Mouse (Mus musculus): ENCODE data around the gene Enpep. TPM values are rescaled to one million over a fixed set of nuclear protein-coding genes. Genes with fewer than 3 reads are reported as not detected.

Gene Enpep
- total RNA-seq, 1 experiment = 0.54 TPM

- no peaks in the 10 kb centered on the region; a peak in 1 of 4 replicates for H3K4me1 ChIP-seq (ENCODE audit: control insufficient read depth in 2 of 2, insufficient read depth in 2 of 2, low read length in 2 of 2, poor library complexity in 1 of 2)
- TF ChIP-seq MAFK (IDR thresholded peaks at IDR 0.05; ENCODE audit: insufficient read depth, low read depth, low read length) (no peak), ZC3H11A (IDR thresholded peaks at IDR 0.05; ENCODE audit: borderline replicate concordance, low read depth, low read length) (no peak), HCFC1 (IDR thresholded peaks at IDR 0.05; ENCODE audit: borderline replicate concordance, insufficient read depth, low read length) (no peak), CHD2 (IDR thresholded peaks at IDR 0.05; ENCODE audit: low read depth, low read length) (no peak), ZNF384 (IDR thresholded peaks at IDR 0.05; ENCODE audit: low read depth, low read length) (no peak)
- DNase-seq (ENCODE audit: low read depth, low spot score) = no peak
Observed at GRCm38 (mm10) chr3:129312511-129312910, 20.0 kb downstream of the Enpep start.

GRCm38 (mm10) chr3:129311951-129312350 is 20.6 kb downstream of the Enpep start:
- no peak overlapping the region for H3K27ac ChIP-seq (ENCODE audit: insufficient read depth, low read depth, low read length, poor library complexity, severe bottlenecking)
- in situ Hi-C loops (cut with MboI; ENCODE audit: low sequenced_read_pairs in 2 of 2, unreplicated experiment in 2 of 2) = no loop called here
- no peaks in the 10 kb centered on the region; a peak in 1 of 4 replicates for H3K4me1 ChIP-seq (ENCODE audit: control insufficient read depth in 2 of 2, insufficient read depth in 2 of 2, low read length in 2 of 2, poor library complexity in 1 of 2)
- H3K9ac ChIP-seq (ENCODE audit: insufficient read depth, low read depth, low read length, poor library complexity, severe bottlenecking) = no peak overlapping the region
- TF ChIP-seq HCFC1 (IDR thresholded peaks at IDR 0.05; ENCODE audit: borderline replicate concordance, insufficient read depth, low read length) (no peak), ZNF384 (IDR thresholded peaks at IDR 0.05; ENCODE audit: low read depth, low read length) (no peak), ZC3H11A (IDR thresholded peaks at IDR 0.05; ENCODE audit: borderline replicate concordance, low read depth, low read length) (no peak), CHD2 (IDR thresholded peaks at IDR 0.05; ENCODE audit: low read depth, low read length) (no peak), MAFK (IDR thresholded peaks at IDR 0.05; ENCODE audit: insufficient read depth, low read depth, low read length) (no peak)
- DNase-seq (ENCODE audit: low read depth, low spot score) = no peak
- H3K4me3 ChIP-seq (ENCODE audit: insufficient read depth in 1 of 2, low read depth in 1 of 2, low read length in 2 of 2, poor library complexity in 1 of 2, severe bottlenecking in 1 of 2) = no peak overlapping the region
- no peaks in the 10 kb centered on the region for H3K36me3 ChIP-seq (ENCODE audit: control insufficient read depth, insufficient read depth, low read length, poor library complexity, severe bottlenecking)
- H3K9me3 ChIP-seq (ENCODE audit: control insufficient read depth, insufficient read depth, low read depth, low read length) = no peaks in the 10 kb centered on the region

More at GRCm38 (mm10) chr3:129312511-129312910, 20.0 kb downstream of the Enpep start:
- H3K9ac ChIP-seq (ENCODE audit: insufficient read depth, low read depth, low read length, poor library complexity, severe bottlenecking) = no peak overlapping the region; the same call in 1 of the 2 replicates
- no peaks in the 10 kb centered on the region for H3K36me3 ChIP-seq (ENCODE audit: control insufficient read depth, insufficient read depth, low read length, poor library complexity, severe bottlenecking)
- in situ Hi-C loops (cut with MboI; ENCODE audit: low sequenced_read_pairs in 2 of 2, unreplicated experiment in 2 of 2) = no loop called here
- no peak overlapping the region for H3K4me3 ChIP-seq (ENCODE audit: insufficient read depth in 1 of 2, low read depth in 1 of 2, low read length in 2 of 2, poor library complexity in 1 of 2, severe bottlenecking in 1 of 2)
- H3K27ac ChIP-seq (ENCODE audit: insufficient read depth, low read depth, low read length, poor library complexity, severe bottlenecking) = no peak overlapping the region
- H3K9me3 ChIP-seq (ENCODE audit: control insufficient read depth, insufficient read depth, low read depth, low read length) = no peaks in the 10 kb centered on the region

GRCm38 (mm10) chr3:129309926-129310325 is 22.6 kb downstream of the Enpep start:
- H3K9ac ChIP-seq (ENCODE audit: insufficient read depth, low read depth, low read length, poor library complexity, severe bottlenecking) = no peak overlapping the region
- TF ChIP-seq HCFC1 (IDR thresholded peaks at IDR 0.05; ENCODE audit: borderline replicate concordance, insufficient read depth, low read length) (no peak), ZC3H11A (IDR thresholded peaks at IDR 0.05; ENCODE audit: borderline replicate concordance, low read depth, low read length) (no peak), MAFK (IDR thresholded peaks at IDR 0.05; ENCODE audit: insufficient read depth, low read depth, low read length) (no peak), CHD2 (IDR thresholded peaks at IDR 0.05; ENCODE audit: low read depth, low read length) (no peak), ZNF384 (IDR thresholded peaks at IDR 0.05; ENCODE audit: low read depth, low read length) (no peak)
- H3K27ac ChIP-seq (ENCODE audit: insufficient read depth, low read depth, low read length, poor library complexity, severe bottlenecking) = no peak overlapping the region
- H3K4me3 ChIP-seq (ENCODE audit: insufficient read depth in 1 of 2, low read depth in 1 of 2, low read length in 2 of 2, poor library complexity in 1 of 2, severe bottlenecking in 1 of 2) = no peak overlapping the region
- no peaks in the 10 kb centered on the region for H3K9me3 ChIP-seq (ENCODE audit: control insufficient read depth, insufficient read depth, low read depth, low read length)
- in situ Hi-C loops (cut with MboI; ENCODE audit: low sequenced_read_pairs in 2 of 2, unreplicated experiment in 2 of 2) = loop anchor here (5.0 to 10.0 kb wide), 2 partner anchors 117 to 375 kb away; no protein-coding TSS in a partner anchor
- no peak for DNase-seq (ENCODE audit: low read depth, low spot score)
- no peaks in the 10 kb centered on the region for H3K36me3 ChIP-seq (ENCODE audit: control insufficient read depth, insufficient read depth, low read length, poor library complexity, severe bottlenecking)
- no peaks in the 10 kb centered on the region; a peak in 1 of 4 replicates for H3K4me1 ChIP-seq (ENCODE audit: control insufficient read depth in 2 of 2, insufficient read depth in 2 of 2, low read length in 2 of 2, poor library complexity in 1 of 2)

- Histone ChIP-seq H3K4me3 (ENCODE audit: insufficient read depth in 1 of 2, low read depth in 1 of 2, low read length in 2 of 2, poor library complexity in 1 of 2, severe bottlenecking in 1 of 2) (no peak overlapping the region), H3K9me3 (ENCODE audit: control insufficient read depth, insufficient read depth, low read depth, low read length) (no peaks in the 10 kb centered on the region), H3K4me1 (ENCODE audit: control insufficient read depth in 2 of 2, insufficient read depth in 2 of 2, low read length in 2 of 2, poor library complexity in 1 of 2) (no peaks in the 10 kb centered on the region; a peak in 1 of 4 replicates), H3K9ac (ENCODE audit: insufficient read depth, low read depth, low read length, poor library complexity, severe bottlenecking) (no peak overlapping the region), H3K27ac (ENCODE audit: insufficient read depth, low read depth, low read length, poor library complexity, severe bottlenecking) (no peak overlapping the region), H3K36me3 (ENCODE audit: control insufficient read depth, insufficient read depth, low read length, poor library complexity, severe bottlenecking) (no peaks in the 10 kb centered on the region)
- in situ Hi-C loops (cut with MboI; ENCODE audit: low sequenced_read_pairs in 2 of 2, unreplicated experiment in 2 of 2) = loop anchor here (5.0 to 10.0 kb wide), 2 partner anchors 118 to 376 kb away; no protein-coding TSS in a partner anchor
- DNase-seq (ENCODE audit: low read depth, low spot score) = no peak
- no peak for TF ChIP-seq CHD2 (IDR thresholded peaks at IDR 0.05; ENCODE audit: low read depth, low read length)
- no peak for TF ChIP-seq MAFK (IDR thresholded peaks at IDR 0.05; ENCODE audit: insufficient read depth, low read depth, low read length)
- no peak for TF ChIP-seq HCFC1 (IDR thresholded peaks at IDR 0.05; ENCODE audit: borderline replicate concordance, insufficient read depth, low read length)
- TF ChIP-seq ZNF384 (IDR thresholded peaks at IDR 0.05; ENCODE audit: low read depth, low read length) = no peak
- TF ChIP-seq ZC3H11A (IDR thresholded peaks at IDR 0.05; ENCODE audit: borderline replicate concordance, low read depth, low read length) = no peak
Observed at GRCm38 (mm10) chr3:129308876-129309275, 23.6 kb downstream of the Enpep start.
